Comparison of ENCODE assay signal across 12 mouse cellular contexts in the genomic region with DNA sequence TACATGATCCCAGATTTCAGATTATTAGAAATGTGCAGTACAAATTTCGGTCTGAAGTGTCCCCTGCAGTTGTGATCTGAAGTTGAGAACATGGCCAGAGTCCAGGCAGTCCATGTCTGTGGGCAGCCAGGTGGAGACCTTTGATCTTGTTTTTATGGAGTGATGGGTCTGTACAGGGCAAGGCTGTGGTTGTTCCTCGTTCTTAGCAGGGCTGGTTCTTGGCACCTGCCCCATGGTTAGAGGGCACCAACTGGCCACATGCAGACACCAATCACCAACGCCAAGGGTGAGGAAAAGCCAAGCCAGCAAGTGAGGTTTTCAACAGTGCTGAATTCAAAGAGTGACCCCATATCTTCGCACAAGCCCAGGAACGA.
DNase-seq lines count a peak whose midpoint lies in the region; ATAC-seq lines count a peak whose summit lies in the region.
"Had no signal": no experiment of that assay in that cellular context is flagged by ENCODE, and none has a peak within 500 bp of the region (broad histone marks: within the 10 kb centered on the region; RNA-seq: fewer than 3 reads in every experiment).

No protein-coding gene starts in this region.

- H3K36me3 ChIP-seq in kidney, embryonic 15.5 days, result no peaks in the 10 kb centered on the region
- H3K36me3 ChIP-seq in liver, embryonic 15.5 days (replicated peaks), result no peaks in the 10 kb centered on the region
- no peaks in the 10 kb centered on the region for H3K36me3 ChIP-seq in intestine, embryonic 15.5 days
- H3K36me3 ChIP-seq: midbrain, embryonic 15.5 days; stomach, embryonic 15.5 days had no signal

- no peak overlapping the region for H3K9ac ChIP-seq in kidney, embryonic 15.5 days
- no peak overlapping the region for H3K9ac ChIP-seq in liver, embryonic 15.5 days
- no peak overlapping the region for H3K9ac ChIP-seq in intestine, embryonic 15.5 days
- H3K9ac ChIP-seq: midbrain, embryonic 15.5 days; stomach, embryonic 15.5 days had no signal

- H3K27me3 ChIP-seq in kidney, embryonic 15.5 days, result no peaks in the 10 kb centered on the region; the same call in 1 of the 2 replicates
- no peaks in the 10 kb centered on the region for H3K27me3 ChIP-seq in liver, embryonic 15.5 days
- no peaks in the 10 kb centered on the region for H3K27me3 ChIP-seq in intestine, embryonic 15.5 days (replicated peaks)
- H3K27me3 ChIP-seq: midbrain, embryonic 15.5 days; stomach, embryonic 15.5 days had no signal

- DNase-seq in kidney, adult 18-20 months, result peak; percentile 78
- DNase-seq in cerebellum, adult 8-10 months, result peak; percentile 56
- DNase-seq in cerebellum, postnatal 36 days, result peak; percentile 62 to 67
- no peak for DNase-seq in embryo, embryonic 10.5 days (ENCODE audit: low spot score)
- DNase-seq: heart, postnatal 36 days; lung, adult 18-20 months had no signal

- H3K9me3 ChIP-seq in kidney, embryonic 15.5 days (replicated peaks), result no peaks in the 10 kb centered on the region
- no peaks in the 10 kb centered on the region for H3K9me3 ChIP-seq in liver, embryonic 15.5 days (replicated peaks)
- H3K9me3 ChIP-seq in intestine, embryonic 15.5 days, result no peaks in the 10 kb centered on the region
- H3K9me3 ChIP-seq: midbrain, embryonic 15.5 days; stomach, embryonic 15.5 days had no signal

- no peak overlapping the region for H3K27ac ChIP-seq in kidney, embryonic 15.5 days
- peak overlapping the region; percentile 41; the same call in 1 of the 2 replicates for H3K27ac ChIP-seq in liver, embryonic 15.5 days (replicated peaks)
- H3K27ac ChIP-seq in intestine, embryonic 15.5 days, result no peak overlapping the region
- H3K27ac ChIP-seq: midbrain, embryonic 15.5 days; stomach, embryonic 15.5 days had no signal

- WGBS in kidney, embryonic 15.5 days, result 64% methylated on average over 5 of the region's 5 CpGs
- 49% methylated on average over 5 of the region's 5 CpGs for WGBS in liver, embryonic 15.5 days (ENCODE audit: insufficient replicate concordance)
- WGBS in intestine, embryonic 15.5 days, result 76% methylated on average over 5 of the region's 5 CpGs

- H3K4me2 ChIP-seq in kidney, embryonic 15.5 days, result no peak overlapping the region
- H3K4me2 ChIP-seq in liver, embryonic 15.5 days, result no peak overlapping the region
- no peak overlapping the region for H3K4me2 ChIP-seq in intestine, embryonic 15.5 days (replicated peaks)
- H3K4me2 ChIP-seq: midbrain, embryonic 15.5 days; stomach, embryonic 15.5 days had no signal

- peaks cover 31% of the 10 kb centered on the region for H3K4me1 ChIP-seq in kidney, embryonic 15.5 days
- peaks cover 18% of the 10 kb centered on the region; the same call in 1 of the 2 replicates for H3K4me1 ChIP-seq in liver, embryonic 15.5 days (replicated peaks)
- no peaks in the 10 kb centered on the region for H3K4me1 ChIP-seq in intestine, embryonic 15.5 days (replicated peaks)
- H3K4me1 ChIP-seq: stomach, embryonic 15.5 days had no signal

- no peak overlapping the region for H3K4me3 ChIP-seq in kidney, embryonic 15.5 days (replicated peaks)
- no peak overlapping the region for H3K4me3 ChIP-seq in liver, embryonic 15.5 days (replicated peaks)
- no peak overlapping the region for H3K4me3 ChIP-seq in intestine, embryonic 15.5 days (replicated peaks)
- H3K4me3 ChIP-seq: midbrain, embryonic 15.5 days; stomach, embryonic 15.5 days had no signal

- ATAC-seq in kidney, embryonic 15.5 days (replicated peaks; ENCODE audit: low FRiP score), result no peak
- peak; percentile 73 for ATAC-seq in liver, embryonic 15.5 days (ENCODE audit: insufficient read depth)
- ATAC-seq in intestine, embryonic 15.5 days, result no peak
- ATAC-seq: activated CD4-positive, CD25-positive, alpha-beta regulatory T cell, adult 4 months had no signal
